Mouse (Mus musculus) kidney, adult 18-20 months (tissue): Measurements from ENCODE around the gene Ssbp3.

Experiments
- DNase-seq: peaks from one replicate; pipeline ENCODE4 v3.0.0; 2021

Ssbp3 gene

DNA sequence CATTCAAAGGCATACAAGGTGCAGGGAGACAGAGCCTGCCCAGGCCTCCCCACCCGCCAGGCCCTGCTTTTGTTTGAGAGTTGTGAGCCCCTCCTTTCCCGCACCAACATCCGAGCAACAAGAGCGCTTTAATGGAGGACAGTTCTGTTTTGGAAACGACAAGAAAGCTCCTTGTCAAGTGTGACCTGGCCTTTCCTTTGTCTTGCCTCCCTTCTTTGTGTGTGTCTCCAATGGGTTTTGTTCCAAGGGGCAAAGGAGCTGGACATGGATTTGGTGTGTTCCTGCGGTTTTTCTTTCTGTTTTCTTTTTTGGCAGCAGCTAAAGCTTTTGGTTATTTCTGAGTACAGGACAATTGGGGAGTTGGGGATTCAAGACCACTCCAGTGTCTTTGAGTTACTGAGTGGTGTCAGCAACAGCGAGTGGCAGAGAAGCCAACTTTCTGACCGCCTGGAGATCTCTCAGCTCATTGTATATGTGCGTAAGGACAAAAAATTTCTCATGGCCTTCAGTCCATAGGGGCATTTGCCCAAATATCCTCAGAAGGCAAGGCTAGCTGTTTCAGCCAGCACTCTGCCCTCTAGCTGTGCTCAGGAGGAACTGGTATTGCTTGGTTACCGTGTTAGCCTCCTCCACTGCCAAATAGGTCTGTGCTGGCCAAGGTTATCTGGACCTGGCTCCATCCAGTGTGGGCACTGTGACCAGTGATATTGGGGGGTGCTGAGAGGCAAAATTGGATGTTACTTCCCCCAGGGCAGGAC lies 78.9 kb downstream of the Ssbp3 start:
- no peak for DNase-seq

DNA sequence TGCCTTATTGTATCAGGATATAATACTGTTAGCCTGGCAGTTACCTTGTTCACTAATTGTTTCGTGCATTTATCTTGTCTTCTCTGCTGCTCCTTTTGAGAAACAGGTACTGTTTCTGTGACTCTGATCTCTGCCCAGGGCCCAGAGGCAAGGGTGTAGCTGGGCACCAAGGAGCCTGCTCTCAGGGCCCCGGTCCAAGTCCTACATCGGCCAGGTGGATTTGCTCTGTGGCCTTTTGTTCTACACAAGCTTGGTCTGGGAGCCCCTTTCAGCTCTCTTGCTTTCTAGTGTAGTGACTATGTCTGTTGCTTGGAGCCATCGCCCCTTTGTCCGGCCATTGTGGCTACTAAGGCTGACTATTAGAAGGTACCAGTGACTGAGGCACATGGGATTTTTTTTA lies 82.6 kb downstream of the Ssbp3 start:
- no peak for DNase-seq

DNA sequence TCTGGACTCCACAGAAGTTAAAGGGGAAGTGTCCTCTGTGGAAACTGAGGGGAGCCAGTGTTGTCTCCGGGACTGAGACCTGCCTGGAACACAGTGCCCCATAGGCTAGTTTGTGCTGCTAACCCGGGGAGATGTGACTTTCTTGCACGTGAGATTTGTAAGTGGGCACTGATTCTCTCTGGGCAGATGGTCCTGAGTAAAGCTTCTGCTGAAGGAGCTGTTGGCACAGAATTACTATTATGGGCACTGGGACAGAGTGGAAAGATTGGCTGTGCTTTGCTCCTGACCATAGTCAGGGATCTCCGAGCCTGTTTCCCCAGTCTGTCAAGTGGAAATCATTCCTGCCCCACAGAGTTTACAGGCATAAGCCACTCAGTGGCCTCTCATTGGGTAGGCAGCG lies 83.8 kb downstream of the Ssbp3 start:
- no peak for DNase-seq

DNA sequence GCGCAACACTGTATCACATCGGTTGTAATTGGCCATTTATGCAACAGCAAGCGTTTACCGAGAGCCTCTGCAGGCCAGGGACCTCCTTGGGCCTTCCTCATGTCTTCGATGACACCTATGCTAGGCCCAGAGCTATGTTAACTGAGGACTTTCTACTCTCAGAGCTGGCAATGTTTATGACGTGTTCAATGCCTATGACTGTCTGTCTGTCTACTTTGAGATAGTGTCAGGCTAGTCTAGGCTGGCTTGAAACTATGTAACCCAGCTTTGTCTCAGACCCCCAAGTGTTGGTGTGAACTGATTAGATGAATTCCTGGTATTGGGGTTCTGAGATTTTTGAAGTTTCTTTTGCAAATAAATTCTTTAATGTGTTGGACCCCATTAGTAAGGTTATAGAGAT lies 84.6 kb downstream of the Ssbp3 start:
- no peak for DNase-seq

DNA sequence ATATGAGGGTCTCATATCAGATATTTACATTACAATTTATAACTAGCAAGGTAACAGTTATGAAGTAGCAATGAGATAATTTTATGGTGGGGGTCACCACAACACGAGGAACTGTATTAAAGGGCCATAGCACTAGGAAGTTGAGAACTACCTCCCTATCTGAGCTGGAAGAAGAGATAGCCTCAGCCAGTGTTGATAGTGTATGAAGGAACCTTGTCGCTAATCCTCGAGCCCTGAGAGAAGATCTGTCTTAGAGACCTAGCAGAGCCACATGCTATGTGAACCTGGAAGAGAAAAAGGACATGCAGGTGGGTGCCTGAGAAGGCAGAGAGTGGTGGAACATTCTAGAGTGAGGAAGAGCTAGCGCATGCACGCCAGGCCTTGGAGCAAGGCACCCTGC lies 85.0 kb downstream of the Ssbp3 start:
- no peak for DNase-seq

DNA sequence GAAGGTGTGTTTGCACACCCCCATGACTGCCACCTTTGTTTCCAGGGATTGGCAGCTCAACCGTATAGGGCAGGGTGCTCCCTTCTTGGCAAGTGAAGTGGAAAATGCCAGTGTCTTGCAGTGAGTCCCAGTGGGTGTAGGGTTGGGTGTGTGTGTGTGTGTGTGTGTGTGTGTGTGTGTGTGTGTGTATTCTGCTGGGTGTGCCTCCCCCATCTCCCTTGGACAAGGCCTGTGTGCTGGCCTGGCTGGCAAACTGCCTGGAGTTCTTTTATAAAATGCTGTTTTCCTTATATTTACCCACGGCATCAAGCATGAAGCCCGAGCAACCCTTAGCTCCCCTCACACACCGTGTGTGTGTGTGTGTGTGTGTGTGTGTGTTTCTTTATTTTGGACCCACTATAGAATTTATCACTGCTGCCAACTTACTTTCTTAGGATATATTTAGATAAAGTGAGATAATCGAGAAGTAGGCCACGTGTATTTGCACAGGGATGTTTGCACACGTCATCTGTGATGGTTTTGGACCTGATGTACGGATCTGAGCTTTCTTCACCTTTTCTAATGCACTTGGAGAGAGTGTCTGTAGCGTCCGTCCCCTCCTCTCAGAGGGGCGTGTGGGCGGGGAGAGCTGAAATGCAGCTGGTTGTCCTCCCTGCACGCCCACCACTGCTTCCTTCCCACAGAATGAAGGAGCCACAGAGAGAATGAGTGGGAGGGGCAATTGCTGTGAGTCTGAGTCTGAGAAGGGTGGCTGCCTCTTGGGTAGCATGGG lies 86.0 kb downstream of the Ssbp3 start:
- DNase-seq, result no peak

DNA sequence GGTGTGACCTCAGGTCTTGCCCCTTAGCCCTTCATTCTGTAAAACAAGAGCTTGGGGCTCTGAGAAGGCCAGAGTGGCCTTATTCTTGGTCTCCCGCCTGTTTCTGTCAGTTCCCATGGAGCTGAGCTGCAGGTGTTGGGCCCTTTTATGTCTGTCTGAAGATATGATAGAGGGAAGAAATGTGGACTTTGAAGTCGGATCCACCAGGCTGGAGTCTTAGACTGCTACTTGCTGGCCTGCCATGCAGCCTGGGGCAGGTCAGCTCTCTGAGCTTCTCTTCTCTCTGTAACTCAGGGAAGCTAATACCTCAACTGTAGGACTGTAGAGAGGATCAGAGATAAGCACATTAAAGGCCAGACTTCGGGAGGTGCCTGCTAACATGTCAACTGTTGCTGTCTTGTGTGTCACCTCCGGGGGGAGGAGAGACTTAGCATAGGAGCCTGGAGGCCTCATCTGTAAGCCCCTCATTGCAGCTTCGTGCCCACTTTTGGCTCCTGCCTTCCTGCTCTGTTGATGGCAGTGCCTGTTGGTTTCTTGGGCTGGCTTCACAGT lies 90.8 kb downstream of the Ssbp3 start:
- DNase-seq, result no peak

DNA sequence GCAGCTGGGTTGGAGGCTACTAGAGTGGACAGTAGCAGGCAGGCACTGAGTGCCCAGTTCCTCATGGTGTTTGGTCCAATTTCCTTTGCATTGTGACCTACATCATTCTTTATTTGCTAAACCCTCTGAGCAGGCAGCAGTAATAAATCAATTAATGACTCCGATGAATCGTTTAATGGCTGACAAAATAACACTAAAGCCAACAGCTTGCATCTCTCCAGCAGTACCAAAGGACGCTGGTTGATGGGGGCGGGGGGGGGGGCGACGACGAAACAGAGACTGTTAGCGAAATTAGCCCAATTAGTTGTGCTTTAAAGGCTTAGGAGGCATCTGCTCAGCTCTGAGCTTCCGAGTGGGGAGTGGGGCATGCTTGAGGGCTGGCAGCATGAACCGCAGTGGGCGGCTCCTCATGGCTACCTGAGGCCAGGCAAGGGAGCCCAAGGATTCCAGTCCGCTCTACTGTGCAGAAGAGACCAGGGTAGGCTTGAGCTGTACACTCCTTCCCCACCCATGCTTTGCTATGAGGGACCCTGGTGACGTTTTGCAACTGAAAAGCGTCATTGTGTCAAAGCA lies 91.5 kb downstream of the Ssbp3 start:
- DNase-seq, result no peak

DNA sequence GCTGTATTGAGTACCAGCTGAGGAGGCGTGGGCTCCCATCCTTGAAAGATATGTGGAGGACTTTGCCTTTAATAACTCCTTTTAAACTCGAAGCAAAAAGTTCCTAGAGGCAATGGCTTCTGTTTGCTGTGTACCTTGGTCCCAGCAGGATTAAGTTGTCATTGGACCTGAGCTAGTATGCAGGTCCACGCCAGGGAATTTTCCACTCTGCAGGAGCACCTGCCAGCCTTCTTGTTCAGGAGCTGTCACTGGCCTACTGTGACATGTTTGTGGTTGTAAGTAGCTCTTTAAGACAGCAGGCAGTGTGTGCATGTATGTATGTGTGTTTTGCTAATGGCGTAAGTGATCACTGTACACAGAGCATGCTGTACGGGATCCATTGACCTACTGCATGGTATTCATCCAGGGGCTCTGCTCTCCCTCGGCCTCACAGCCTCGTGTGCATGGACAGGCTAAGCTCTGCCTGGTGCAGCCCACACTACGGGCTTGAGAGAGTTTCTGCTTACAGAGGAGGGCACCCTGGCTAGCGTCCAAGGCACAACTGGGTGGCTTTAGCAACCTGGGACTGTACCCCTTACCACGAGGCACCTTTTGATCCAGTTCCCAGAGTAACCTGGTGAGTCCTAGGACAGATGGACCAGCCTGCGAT lies 92.1 kb downstream of the Ssbp3 start:
- no peak for DNase-seq

DNA sequence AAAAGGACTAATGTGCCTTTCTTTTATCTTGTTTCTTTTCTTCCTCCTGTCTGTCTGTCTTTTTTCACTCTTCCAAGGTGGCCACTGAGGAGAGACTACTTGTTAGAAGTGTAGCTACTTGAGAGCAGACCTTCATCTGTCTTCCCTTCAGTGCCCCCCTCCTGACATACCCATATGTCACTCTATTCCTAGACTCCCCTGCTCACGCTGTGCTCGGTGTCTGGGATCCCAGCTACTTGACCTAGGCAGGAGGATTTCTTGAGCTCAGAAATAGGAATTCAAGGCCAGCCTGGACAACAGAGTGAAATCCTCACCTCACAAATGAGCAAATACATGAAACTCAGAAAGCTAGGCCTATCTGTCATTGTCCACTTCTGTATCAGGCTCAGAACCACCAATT lies 92.7 kb downstream of the Ssbp3 start:
- no peak for DNase-seq

DNA sequence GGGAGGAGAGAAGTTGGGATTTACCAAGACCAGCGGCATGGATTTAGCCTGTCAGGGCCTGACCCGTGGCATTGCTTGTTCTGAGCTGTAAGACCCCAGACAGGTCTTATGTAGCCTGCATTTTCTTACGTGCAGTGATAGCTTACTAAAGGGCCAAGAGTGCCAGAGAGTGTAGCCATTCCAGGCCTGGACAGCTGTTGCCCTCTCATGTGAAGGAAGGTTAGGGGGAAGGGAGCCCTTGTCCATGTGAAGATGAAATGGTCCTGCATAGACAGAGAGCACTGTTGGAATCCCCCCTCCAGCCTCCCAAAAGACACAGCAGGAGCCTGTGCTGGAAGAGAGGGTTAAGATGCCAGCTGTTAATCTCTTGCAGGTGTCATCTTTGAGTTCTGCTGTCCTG lies 93.3 kb downstream of the Ssbp3 start:
- DNase-seq, result no peak

DNA sequence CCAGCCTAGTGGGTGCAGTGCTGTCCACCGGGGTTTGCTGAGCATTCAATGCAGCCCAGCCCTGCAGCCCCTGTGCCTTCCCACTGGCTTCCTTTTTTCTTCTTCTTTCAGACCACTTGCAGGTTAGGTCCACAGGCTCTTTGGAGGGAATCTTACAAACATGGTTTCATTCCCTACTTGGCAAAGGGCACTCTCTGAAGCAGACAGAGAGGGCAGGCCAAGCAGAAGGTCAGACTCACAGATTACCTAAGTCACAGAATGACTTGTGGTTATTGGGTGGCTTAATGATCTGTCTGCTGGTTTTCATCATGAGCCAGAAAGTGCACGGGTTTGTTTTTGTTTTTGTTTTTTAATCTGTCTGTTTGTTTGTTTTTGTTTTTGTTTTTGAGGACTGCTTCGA lies 93.8 kb downstream of the Ssbp3 start:
- no peak for DNase-seq

DNA sequence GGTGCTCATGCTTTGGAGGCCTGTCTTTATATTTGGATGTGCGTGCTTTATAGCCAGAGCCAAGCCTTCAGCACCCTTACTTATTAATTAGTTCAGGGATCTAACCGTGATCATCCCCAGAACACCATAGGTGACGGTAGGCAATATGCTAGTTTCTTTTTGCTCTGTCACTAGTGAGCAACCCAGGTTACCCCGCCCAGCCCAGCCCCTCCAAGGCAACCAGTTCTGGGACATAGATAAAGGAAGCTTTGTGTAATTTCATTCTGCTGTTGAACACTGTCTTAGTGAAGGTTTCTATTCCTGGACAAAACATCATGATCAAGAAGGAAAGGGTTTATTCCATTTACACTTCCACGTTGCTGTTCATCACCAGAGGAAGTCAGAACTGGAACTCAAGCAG lies 94.7 kb downstream of the Ssbp3 start:
- no peak for DNase-seq

DNA sequence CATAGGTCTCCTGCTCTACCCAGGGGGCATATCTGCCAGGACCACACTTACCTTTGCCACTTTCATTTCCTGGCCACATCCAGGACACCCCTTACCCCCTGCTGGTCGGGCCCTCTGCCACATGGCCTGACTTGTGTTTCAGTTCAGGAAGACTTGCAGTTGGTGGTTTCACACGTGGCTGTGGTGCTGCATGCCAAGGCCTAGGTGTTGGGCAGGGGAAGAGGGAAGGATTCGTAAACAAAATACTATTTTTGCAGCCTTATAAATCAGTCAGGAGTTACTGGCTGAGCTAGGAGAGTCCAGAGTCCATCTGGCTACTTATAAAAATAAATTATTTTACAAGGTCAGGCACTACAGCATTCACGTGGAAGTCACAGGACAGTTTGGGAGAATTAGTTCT lies 95.7 kb downstream of the Ssbp3 start:
- DNase-seq, result peak; percentile 80

DNA sequence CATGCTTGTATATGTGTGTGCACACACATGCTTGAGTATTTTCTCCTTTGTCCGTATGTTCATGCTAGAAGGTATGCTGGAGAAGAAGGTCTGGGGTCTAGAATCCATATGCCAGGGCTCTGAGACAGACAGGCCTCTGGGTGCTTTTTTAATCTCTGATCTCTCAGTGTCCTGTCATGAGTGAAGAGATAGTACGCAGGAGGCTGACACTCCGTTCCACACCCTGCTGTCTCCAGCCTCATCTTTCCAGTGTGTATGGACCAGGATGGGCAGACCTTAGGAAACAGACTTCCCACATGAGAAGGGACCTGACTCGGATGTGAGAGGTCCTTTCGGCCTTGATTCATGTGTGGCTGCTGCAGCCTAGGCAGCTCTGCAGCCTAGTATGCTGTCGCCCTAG lies 96.3 kb downstream of the Ssbp3 start:
- no peak for DNase-seq

DNA sequence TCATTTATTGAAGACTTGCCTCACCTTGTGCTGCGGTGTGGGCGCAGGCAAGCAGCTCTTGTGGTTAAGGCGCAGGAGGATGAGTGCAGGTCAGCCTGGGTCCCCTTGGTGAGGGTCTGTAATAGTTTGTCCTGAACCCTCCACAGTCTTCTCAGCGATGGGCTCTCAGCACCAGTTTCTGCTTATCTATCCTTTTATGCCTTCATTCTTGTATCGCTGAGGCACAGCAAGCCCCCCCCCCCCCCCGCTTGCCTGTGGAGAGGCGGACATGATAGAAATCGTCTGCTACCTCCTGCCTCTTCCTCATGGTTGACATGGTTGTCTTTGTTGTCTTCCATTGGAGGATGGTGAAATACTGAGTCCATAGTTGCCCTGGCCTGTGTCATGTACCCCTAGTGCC lies 96.9 kb downstream of the Ssbp3 start:
- no peak for DNase-seq

DNA sequence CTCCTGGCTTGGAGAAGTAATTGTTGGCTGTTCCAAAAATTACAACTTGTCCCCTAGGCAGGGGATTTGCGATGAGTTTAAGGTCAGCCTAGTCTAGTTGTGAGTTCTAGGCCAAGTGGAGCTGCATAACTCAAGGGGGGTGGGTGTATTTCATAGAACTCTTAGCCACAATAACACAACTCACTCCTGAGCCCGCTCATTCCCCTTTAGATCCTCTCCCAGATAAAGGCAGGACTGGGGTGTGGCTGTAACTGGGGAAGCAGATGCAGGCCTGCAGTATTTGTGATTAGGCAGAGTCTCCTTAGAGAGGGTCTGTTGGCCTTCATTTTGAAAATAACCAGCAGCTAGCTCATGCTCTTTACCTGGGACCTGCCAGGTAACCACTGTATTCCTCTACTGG lies 97.7 kb downstream of the Ssbp3 start:
- DNase-seq, result no peak

DNA sequence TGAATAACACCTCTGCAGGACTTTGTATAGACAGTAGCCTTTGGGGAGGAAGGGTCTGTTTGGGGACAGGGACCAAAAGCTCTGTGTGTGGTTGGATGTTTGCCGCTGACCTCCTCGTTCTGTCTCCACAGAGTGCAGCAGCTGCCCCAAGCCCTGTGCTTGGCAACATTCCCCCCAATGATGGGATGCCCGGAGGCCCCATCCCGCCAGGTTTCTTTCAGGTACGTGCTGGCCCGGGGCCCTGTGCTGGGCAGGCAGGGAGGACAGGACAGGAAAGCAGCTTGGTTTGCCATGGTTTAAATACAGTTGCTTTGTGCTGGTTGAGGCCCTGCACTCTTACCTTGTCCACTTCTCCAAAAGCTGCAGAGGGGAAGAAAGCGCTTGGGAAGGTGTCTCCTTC lies 99.0 kb downstream of the Ssbp3 start:
- DNase-seq, result no peak

DNA sequence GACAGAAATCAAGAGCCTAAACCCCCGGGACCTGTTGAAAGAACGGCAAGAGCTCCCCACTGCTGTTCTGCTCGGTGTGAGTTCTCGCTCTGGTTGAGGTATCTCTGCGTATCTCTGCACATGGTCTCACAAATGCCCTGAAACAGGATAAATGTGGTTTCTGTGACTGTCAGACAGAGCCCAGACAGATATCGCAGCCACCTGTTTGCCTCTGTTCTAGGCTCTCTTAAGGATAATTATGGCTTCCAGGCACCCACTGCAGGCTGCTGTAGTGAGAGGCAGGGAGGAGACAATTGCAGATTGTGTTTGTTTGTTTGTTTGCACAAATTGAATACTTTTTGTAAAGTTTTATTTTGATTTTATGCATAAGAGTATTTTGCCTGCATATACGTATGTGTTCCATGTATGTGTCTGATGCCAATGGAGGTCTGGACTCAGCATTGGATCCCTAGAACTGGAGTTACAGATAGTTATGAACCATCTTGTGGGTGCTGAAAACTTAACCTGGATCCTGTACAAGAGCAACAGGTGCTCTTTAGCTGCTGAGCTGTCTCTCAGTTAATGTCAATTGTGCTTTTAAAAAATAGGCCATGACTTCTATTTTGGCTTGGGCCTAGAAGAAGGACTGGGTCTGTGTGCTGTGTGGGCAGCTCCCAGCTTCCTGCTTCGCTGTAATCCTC lies 101.0 kb downstream of the Ssbp3 start:
- no peak for DNase-seq

DNA sequence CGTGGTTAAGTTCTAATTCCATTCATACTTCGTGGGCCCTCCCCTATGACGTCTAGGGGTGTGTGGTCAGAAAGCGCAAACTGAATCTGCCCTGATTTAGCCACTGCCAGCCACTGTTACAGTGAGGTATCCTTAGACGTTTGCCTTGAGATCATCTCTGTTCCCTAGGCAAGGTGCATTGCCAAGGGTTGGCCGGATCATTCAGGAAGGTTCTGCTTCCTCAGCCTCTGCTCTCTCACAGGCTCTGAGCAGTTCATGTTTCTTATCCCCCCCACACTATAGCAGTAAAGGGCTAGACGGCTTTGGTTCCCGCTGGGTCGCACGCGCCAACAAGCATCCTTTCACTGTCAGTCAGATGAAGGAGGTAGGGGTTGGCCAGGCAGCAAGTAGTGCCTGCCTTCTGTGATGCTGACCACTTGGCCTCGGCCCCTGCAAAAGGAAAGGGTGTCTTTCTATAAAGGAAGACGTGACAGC lies 101.5 kb downstream of the Ssbp3 start:
- no peak for DNase-seq

DNA sequence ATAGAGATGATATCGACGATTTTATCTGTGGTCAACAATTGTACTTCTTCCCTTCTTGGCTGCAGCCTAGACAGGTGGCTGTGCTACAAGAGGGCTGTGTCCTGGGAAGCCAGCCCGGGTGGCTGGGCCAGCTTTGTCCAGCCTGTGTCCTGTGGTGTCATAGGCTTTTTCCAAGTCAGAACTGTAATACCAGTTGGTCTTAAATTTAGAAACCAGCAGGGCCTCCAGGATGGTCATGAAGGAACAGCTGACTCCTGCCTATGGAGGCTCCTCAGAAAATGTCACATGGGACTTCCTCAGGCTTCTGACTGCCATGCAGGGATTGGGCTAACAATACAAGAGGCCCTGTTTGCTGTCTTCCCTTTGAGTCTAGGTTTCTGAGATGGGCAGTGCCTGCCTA lies 102.1 kb downstream of the Ssbp3 start:
- DNase-seq, result no peak

DNA sequence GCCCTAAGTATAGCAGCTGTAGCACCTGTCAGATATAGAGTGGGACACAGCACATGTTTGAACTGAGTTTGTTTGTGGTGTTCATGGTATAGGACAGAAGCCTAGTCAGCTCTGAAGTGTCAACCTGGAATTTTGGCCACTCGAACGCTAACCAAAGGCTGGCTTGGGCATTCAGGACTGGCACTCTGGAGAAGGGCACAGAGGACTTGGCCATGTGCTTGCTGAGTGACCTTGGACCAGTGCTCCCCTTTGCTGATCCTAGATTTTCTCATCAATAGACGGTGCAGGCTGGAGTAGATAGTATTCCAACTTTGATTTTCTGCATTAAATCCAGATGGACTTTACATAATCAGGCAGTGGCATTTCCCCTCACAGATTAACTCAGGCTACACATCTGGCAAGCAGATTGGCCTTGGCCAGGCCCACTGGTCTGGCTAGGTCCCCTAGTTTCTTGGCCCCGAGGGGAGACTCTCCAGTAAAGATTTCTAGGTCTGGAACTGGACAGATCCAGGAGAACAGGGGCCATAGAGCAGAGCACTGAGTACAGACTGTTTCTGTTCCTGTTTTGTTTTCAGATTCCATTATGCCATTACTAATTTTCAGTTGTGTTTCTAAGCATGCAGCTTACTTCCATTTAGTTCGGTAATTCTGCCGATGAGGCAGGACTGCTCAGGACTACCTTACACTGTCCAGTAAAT lies 102.8 kb downstream of the Ssbp3 start:
- DNase-seq, result peak; percentile 65
